Mouse (Mus musculus): Measurements from ENCODE around the gene Slc9a5.

DNA sequence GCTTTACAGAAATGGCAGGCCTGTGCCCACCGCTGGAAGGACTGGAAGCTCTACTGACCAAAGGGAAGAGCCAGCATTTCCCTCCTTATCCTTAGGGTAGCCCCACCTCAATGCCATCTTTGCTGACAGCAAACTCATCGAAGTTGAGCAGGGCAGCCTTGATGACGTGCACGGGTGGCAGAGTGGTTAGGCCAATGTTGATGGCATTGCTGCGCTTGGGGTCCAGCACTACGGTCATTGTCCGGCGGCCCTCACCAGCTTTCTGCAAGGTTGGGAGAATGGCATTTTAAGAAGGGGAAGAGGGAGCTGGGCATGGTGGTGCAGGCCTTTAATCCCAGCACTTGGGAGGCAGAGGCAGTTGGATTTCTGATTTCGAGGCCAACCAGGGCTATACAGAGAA is 16.7 kb upstream of the Slc9a5 start:
- TF ChIP-seq POLR2A (IDR thresholded peaks at IDR 0.05; ENCODE audit: low read depth, low read length), result no peak
- TF ChIP-seq CTCF (conservative IDR thresholded peaks at IDR 0.05; ENCODE audit: insufficient read depth, insufficient read length, low read depth, low read length), result no peak

All from kidney, adult 2 months (tissue).